Mouse (Mus musculus): ENCODE measurements around the gene Clec16a.

DNA sequence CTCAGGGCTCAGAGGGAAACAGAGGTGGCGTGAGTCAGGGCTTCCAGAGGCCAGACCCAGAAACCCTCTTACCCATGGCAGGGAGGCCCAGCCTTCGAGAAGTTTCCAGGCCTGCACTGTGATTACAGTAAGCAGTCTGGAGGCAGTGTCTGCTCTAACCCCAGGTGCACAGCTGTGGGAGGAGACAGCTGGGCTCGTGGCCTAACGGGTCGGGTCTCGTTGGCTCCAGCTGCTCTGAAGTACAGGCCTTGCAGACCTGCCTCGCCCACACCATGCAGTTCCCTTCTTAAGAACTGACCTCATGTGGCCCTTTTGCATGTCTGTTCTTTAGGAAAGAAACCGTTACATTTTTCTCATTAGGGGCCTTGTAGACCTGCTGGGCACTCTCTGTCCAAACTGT lies 123.3 kb downstream of the Clec16a start:
- TF ChIP-seq CTCF (IDR thresholded peaks at IDR 0.05; ENCODE audit: control insufficient read depth, insufficient read depth, low read length) (no peak), POLR2A (IDR thresholded peaks at IDR 0.05; ENCODE audit: borderline replicate concordance, control insufficient read depth, low read depth, low read length) (no peak)
